Mouse (Mus musculus) liver, embryonic 12.5 days (tissue): Measurements from ENCODE around the gene Tcf12. TPM values are rescaled to one million over a fixed set of nuclear protein-coding genes. Genes with fewer than 3 reads are reported as not detected.

Source experiments
- ATAC-seq: fragments of 200-750 bp; cut with Nextera tagmentation; 2 replicates; pipeline ENCODE4 v1.8.0; 2017; ENCODE audit warnings: moderate number of reproducible peaks, mild to moderate bottlenecking, moderate library complexity
- H3K27ac ChIP-seq: fragments of 300-500 bp; sonication (generic); 2 replicates; pipeline ENCODE4 v1.5.1; 2016; ENCODE audit warnings: mild to moderate bottlenecking
- H3K27me3 ChIP-seq: fragments of 300-500 bp; sonication (generic); replicated peaks from 2 replicates; pipeline ENCODE4 v1.6.1; 2016; ENCODE audit warnings: mild to moderate bottlenecking, moderate library complexity
- H3K36me3 ChIP-seq: fragments of 300-500 bp; sonication (generic); 2 replicates; pipeline ENCODE4 v1.6.1; 2016; ENCODE audit warnings: mild to moderate bottlenecking, moderate library complexity
- H3K4me1 ChIP-seq: fragments of 300-500 bp; sonication (generic); 2 replicates; pipeline ENCODE4 v1.6.1; 2016
- H3K4me2 ChIP-seq: fragments of 300-500 bp; sonication (generic); 2 replicates; pipeline ENCODE4 v1.6.1; 2016; ENCODE audit warnings: mild to moderate bottlenecking, moderate library complexity
- H3K4me3 ChIP-seq: fragments of 300-500 bp; sonication (generic); 2 replicates; pipeline ENCODE4 v1.5.1; 2016; ENCODE audit warnings: mild to moderate bottlenecking, moderate library complexity
- H3K9ac ChIP-seq: fragments of 300-500 bp; sonication (generic); 2 replicates; pipeline ENCODE4 v1.6.1; 2016; ENCODE audit warnings: mild to moderate bottlenecking, moderate library complexity
- H3K9me3 ChIP-seq: fragments of 300-500 bp; sonication (generic); replicated peaks from 2 replicates; pipeline ENCODE4 v1.6.1; 2016; ENCODE audit warnings: mild to moderate bottlenecking, moderate library complexity
- WGBS: fragments of 180-500 bp; shearing (Covaris S2); methylation state at CpG from one replicate; pipeline ENCODE4 v1.1.7; 2016; ENCODE audit not compliant: insufficient replicate concordance; 5-methylcytosine and 5-hydroxymethylcytosine counted together
- polyA plus RNA-seq: library from polyadenylated mRNA; unstranded; fragments of >200 nt; fragmentation: Nextera tagmentation; extraction: Ambion mirVana; gene quantifications from 2 replicates; pipeline ENCODE4 v1.2.1, GENCODE M21; 2016

Tcf12 gene
- 19.7 and 19.9 TPM in 2 replicates for polyA plus RNA-seq

DNA sequence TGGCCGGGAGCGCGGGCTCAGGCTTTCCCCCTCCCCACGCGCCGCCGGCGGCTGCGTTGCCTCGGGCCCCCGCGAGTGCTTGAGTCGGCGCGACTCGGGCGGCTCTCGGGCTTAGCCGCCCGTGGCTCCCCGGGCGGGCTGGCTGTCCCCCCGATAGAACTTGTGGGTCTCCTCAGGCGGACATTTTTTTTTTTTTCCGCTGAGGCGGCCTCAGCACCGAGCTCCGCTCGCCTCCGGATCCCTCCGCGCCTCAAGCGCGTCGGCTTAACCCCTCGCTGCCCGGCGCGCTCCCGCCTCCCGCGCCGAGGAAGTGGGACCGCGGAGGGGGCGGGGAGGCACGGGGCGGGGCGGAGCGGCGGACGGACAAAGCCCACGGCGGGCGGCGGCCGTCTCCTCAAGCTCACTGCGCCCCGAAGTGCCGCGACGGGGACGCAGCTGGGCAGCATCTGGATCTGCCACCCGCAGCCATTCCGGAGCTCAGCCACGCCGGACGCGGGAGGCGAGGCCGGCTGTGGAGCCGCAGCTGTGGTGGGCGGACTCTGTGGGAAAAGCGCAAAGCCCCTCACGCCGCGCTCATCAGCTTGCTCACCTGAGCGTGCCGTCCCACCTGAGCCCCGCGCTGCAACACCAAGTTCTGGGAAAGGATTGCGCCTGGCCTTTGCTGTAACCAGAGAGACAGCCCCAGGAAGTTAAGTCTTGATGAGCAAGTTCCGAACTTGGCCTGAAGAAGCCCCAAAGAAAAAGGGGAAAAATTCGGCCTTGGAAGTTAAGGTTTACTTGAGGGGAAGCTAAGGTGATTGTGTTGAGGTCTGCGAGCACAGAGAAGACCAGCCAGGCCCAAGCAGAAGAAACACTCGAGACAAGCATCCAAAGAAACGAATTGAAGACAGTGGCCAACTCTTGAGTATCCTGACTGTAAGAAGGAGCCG lies at the start of gene Tcf12:
TSS of gene Tcf12 (minus strand) at position 250 of the 929 bp plus-strand sequence.
- peaks cover 9% of the 10 kb centered on the region for H3K36me3 ChIP-seq
- peak within 1 kb of the TSS; percentile 98 for H3K4me2 ChIP-seq
- peak within 1 kb of the TSS; percentile 87 for H3K27ac ChIP-seq
- H3K4me3 ChIP-seq: peak within 1 kb of the TSS; percentile 96
- H3K9ac ChIP-seq: peak within 1 kb of the TSS; percentile 97
- no peaks in the 10 kb centered on the region; the same call in 1 of the 2 replicates for H3K27me3 ChIP-seq
- peak; percentile 78 for ATAC-seq
- 2% methylated on average over 87 of the region's 88 CpGs for WGBS
- peaks cover 24% of the 10 kb centered on the region for H3K4me1 ChIP-seq
- H3K9me3 ChIP-seq: no peaks in the 10 kb centered on the region

DNA sequence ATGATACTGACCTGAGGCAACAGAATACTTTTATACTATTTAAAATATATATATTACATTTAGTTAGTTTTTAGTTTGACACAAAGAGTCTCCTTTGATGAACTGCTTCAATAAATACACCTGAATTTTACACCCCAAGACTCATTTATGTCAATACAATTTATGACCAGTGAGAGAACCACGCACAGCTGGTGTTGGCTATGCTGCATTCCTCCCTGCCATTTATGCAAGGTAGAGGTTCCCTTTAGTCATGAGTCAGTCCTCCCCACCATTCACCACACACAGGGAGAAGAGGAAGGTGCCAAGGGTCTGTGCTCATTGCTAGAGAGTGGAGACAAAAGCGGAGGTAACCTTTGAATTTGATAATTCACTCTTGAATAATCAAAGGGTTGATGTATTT lies 46.7 kb upstream of the Tcf12 start:
- Histone ChIP-seq H3K36me3 (no peaks in the 10 kb centered on the region), H3K27ac (no peak overlapping the region), H3K27me3 (peaks cover 5% of the 10 kb centered on the region; the same call in 1 of the 2 replicates), H3K4me1 (no peaks in the 10 kb centered on the region), H3K4me2 (no peak overlapping the region), H3K4me3 (no peak overlapping the region), H3K9ac (no peak overlapping the region), H3K9me3 (no peaks in the 10 kb centered on the region)
- ATAC-seq: no peak
- 64% methylated on average over 2 of the region's 2 CpGs for WGBS

GRCm38 (mm10) chr9:72157091-72157490 lies 45.4 kb upstream of the Tcf12 start:
- Histone ChIP-seq H3K4me2 (no peak overlapping the region), H3K27me3 (peaks cover 5% of the 10 kb centered on the region; the same call in 1 of the 2 replicates), H3K4me3 (no peak overlapping the region), H3K9ac (no peak overlapping the region), H3K4me1 (no peaks in the 10 kb centered on the region), H3K27ac (no peak overlapping the region), H3K36me3 (no peaks in the 10 kb centered on the region), H3K9me3 (no peaks in the 10 kb centered on the region)
- 46% methylated on average over 1 of the region's 1 CpGs for WGBS
- ATAC-seq: no peak

- H3K4me3 ChIP-seq: peak overlapping the region; percentile 6; the same call in 1 of the 2 replicates
- WGBS: 43% methylated on average over 21 of the region's 21 CpGs
These were observed 43.8 kb upstream of the Tcf12 start for GRCm38 (mm10) chr9:72155250-72156138.

GRCm38 (mm10) chr9:72144148-72144547 lies 32.5 kb upstream of the Tcf12 start:
- Histone ChIP-seq H3K27ac (no peak overlapping the region), H3K4me1 (no peaks in the 10 kb centered on the region), H3K9me3 (no peaks in the 10 kb centered on the region), H3K4me2 (no peak overlapping the region), H3K27me3 (no peaks in the 10 kb centered on the region; the same call in 1 of the 2 replicates), H3K36me3 (no peaks in the 10 kb centered on the region), H3K9ac (no peak overlapping the region), H3K4me3 (no peak overlapping the region)
- ATAC-seq: no peak
- WGBS: 41% methylated on average over 5 of the region's 5 CpGs

More at GRCm38 (mm10) chr9:72155250-72156138, 43.8 kb upstream of the Tcf12 start:
- Histone ChIP-seq H3K36me3 (no peaks in the 10 kb centered on the region), H3K9me3 (no peaks in the 10 kb centered on the region), H3K4me2 (peak overlapping the region; percentile 40), H3K4me1 (no peaks in the 10 kb centered on the region), H3K27ac (no peak overlapping the region), H3K9ac (no peak overlapping the region), H3K27me3 (peaks cover 5% of the 10 kb centered on the region; the same call in 1 of the 2 replicates)
- no peak for ATAC-seq

DNA sequence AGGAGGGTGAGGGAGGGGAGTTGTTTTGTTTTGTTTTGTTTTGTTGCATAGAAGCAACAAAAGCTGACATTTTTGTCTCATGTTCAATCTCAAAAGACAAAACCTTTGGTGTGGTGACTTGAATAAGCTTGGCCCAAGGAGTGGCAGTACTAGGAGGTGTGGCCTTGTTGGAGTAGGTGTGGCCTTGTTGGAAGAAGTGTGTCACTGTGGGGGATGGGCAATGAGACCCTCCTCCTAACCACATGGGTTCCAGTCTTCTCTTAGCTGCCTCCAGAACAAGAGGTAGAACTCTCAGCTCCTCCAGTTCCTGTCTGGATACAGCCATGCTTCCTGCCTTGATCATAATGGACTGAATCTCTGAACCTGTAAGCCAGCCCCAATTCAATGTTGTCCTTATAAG lies 26.2 kb upstream of the Tcf12 start:
- no peak for ATAC-seq
- H3K4me3 ChIP-seq: no peak overlapping the region
- H3K36me3 ChIP-seq: no peaks in the 10 kb centered on the region

GRCm38 (mm10) chr9:72133772-72134245 lies 22.1 kb upstream of the Tcf12 start:
- Histone ChIP-seq H3K9ac (peak overlapping the region; percentile 82), H3K27ac (peak overlapping the region; percentile 84; the same call in 1 of the 2 replicates), H3K36me3 (no peaks in the 10 kb centered on the region), H3K27me3 (0 out of 2 replicates have a peak, but pooled peaks cover 5% of the 10 kb centered on the region), H3K4me2 (peak overlapping the region; percentile 94), H3K4me1 (peaks cover 17% of the 10 kb centered on the region), H3K9me3 (no peaks in the 10 kb centered on the region), H3K4me3 (peak overlapping the region; percentile 72)
- 45% methylated on average over 4 of the region's 4 CpGs for WGBS
- ATAC-seq: no peak

More for the DNA sequence above, 26.2 kb upstream of the Tcf12 start:
- no peaks in the 10 kb centered on the region for H3K27me3 ChIP-seq
- no peaks in the 10 kb centered on the region for H3K9me3 ChIP-seq
- no peak overlapping the region for H3K4me2 ChIP-seq
- H3K27ac ChIP-seq: no peak overlapping the region
- H3K4me1 ChIP-seq: peaks cover 9% of the 10 kb centered on the region
- no peak overlapping the region for H3K9ac ChIP-seq

- under 1% methylated on average over 56 of the region's 56 CpGs for WGBS
- H3K4me2 ChIP-seq: peak overlapping the region; percentile 94
- peaks cover 17% of the 10 kb centered on the region for H3K4me1 ChIP-seq
- no peaks in the 10 kb centered on the region for H3K36me3 ChIP-seq
- H3K27me3 ChIP-seq: 0 out of 2 replicates have a peak, but pooled peaks cover 5% of the 10 kb centered on the region
- peak; percentile 93 for ATAC-seq
- no peaks in the 10 kb centered on the region for H3K9me3 ChIP-seq
- H3K27ac ChIP-seq: peak overlapping the region; percentile 84
- peak overlapping the region; percentile 72 for H3K4me3 ChIP-seq
- peak overlapping the region; percentile 82 for H3K9ac ChIP-seq
These were observed 21.6 kb upstream of the Tcf12 start for GRCm38 (mm10) chr9:72133089-72133771.

- H3K4me2 ChIP-seq: peak overlapping the region; percentile 94
- H3K36me3 ChIP-seq: no peaks in the 10 kb centered on the region
- peaks cover 17% of the 10 kb centered on the region for H3K4me1 ChIP-seq
- 0% methylated on average over 29 of the region's 29 CpGs for WGBS
- no peaks in the 10 kb centered on the region for H3K9me3 ChIP-seq
- ATAC-seq: peak; percentile 70
- H3K9ac ChIP-seq: peak overlapping the region; percentile 82
- peak overlapping the region; percentile 72 for H3K4me3 ChIP-seq
- peak overlapping the region; percentile 84 for H3K27ac ChIP-seq
- 0 out of 2 replicates have a peak, but pooled peaks cover 5% of the 10 kb centered on the region for H3K27me3 ChIP-seq
These were observed 21.0 kb upstream of the Tcf12 start for GRCm38 (mm10) chr9:72132728-72133088.

- no peak overlapping the region for H3K4me3 ChIP-seq
- no peaks in the 10 kb centered on the region for H3K9me3 ChIP-seq
- 0 out of 2 replicates have a peak, but pooled peaks cover 5% of the 10 kb centered on the region for H3K27me3 ChIP-seq
- H3K9ac ChIP-seq: no peak overlapping the region
- peaks cover 17% of the 10 kb centered on the region for H3K4me1 ChIP-seq
- H3K27ac ChIP-seq: no peak overlapping the region
- H3K36me3 ChIP-seq: no peaks in the 10 kb centered on the region
- no peak for ATAC-seq
- H3K4me2 ChIP-seq: no peak overlapping the region
- 66% methylated on average over 4 of the region's 4 CpGs for WGBS
These were observed 18.2 kb upstream of the Tcf12 start for GRCm38 (mm10) chr9:72129884-72130283.

GRCm38 (mm10) chr9:72125442-72125841 lies 13.8 kb upstream of the Tcf12 start:
- Histone ChIP-seq H3K4me3 (no peak overlapping the region), H3K9ac (no peak overlapping the region), H3K4me2 (no peak overlapping the region), H3K27me3 (0 out of 2 replicates have a peak, but pooled peaks cover 5% of the 10 kb centered on the region), H3K4me1 (no peaks in the 10 kb centered on the region), H3K36me3 (no peaks in the 10 kb centered on the region), H3K27ac (no peak overlapping the region), H3K9me3 (no peaks in the 10 kb centered on the region)
- ATAC-seq: no peak
- 78% methylated on average over 1 of the region's 1 CpGs for WGBS
